ENCODE assay signal across 14 mouse cellular contexts in the genomic region with DNA sequence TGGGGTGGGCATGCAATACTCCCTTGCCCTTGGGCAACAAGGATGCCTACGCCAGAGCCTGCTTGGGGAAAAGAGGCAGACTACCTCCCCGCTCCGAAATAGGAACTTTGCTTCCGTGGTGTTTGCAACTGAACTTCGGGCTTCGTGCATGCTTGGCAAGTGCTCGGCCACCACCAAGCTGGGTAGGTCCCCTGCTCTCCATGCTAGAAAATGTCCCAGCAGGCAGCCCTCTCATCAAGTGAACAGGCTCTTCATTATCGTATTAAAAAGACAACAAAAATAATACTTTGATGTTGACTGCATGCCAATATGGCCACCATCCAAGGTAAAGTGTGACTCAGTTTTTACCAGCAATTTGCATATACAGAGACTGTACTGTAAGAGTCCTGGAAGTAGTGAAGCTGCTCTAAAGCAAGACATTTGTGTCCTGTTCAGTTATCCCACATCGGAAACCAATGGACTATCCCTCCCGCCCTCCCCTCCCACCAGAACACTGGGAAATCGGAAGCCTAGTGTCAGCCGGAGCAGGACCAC. TPM values are rescaled to one million over a fixed set of nuclear protein-coding genes. Genes with fewer than 3 reads are reported as not detected.
A peak's percentile ranks its signal among the peaks of the same experiment; 100 is the strongest.
DNase-seq lines count a peak whose midpoint lies in the region; ATAC-seq lines count a peak whose summit lies in the region.
"Had no signal": no experiment of that assay in that cellular context is flagged by ENCODE, and none has a peak within 500 bp of the region (broad histone marks: within the 10 kb centered on the region; RNA-seq: fewer than 3 reads in every experiment).

No protein-coding gene starts in this region.

- H3K9me3 ChIP-seq in forebrain, embryonic 14.5 days (replicated peaks; ENCODE audit: control insufficient read depth, low read length): no peaks in the 10 kb centered on the region
- H3K9me3 ChIP-seq in forebrain, embryonic 12.5 days: no peaks in the 10 kb centered on the region
- no peaks in the 10 kb centered on the region for H3K9me3 ChIP-seq in hindbrain, embryonic 15.5 days
- no peaks in the 10 kb centered on the region for H3K9me3 ChIP-seq in hindbrain, embryonic 11.5 days (ENCODE audit: control insufficient read depth, low read length)
- no peaks in the 10 kb centered on the region for H3K9me3 ChIP-seq in midbrain, embryonic 15.5 days
- H3K9me3 ChIP-seq in midbrain, embryonic 13.5 days: no peaks in the 10 kb centered on the region
- H3K9me3 ChIP-seq: embryonic facial prominence, embryonic 12.5 days had no signal

- no peaks in the 10 kb centered on the region for H3K27me3 ChIP-seq in forebrain, embryonic 14.5 days (replicated peaks; ENCODE audit: control insufficient read depth, insufficient read depth, low read length)
- H3K27me3 ChIP-seq in forebrain, embryonic 12.5 days: no peaks in the 10 kb centered on the region
- no peaks in the 10 kb centered on the region for H3K27me3 ChIP-seq in hindbrain, embryonic 15.5 days
- H3K27me3 ChIP-seq in hindbrain, embryonic 11.5 days (ENCODE audit: control insufficient read depth, insufficient read depth, low read length): no peaks in the 10 kb centered on the region
- H3K27me3 ChIP-seq in midbrain, embryonic 15.5 days (replicated peaks): no peaks in the 10 kb centered on the region
- H3K27me3 ChIP-seq in midbrain, embryonic 13.5 days: no peaks in the 10 kb centered on the region
- H3K27me3 ChIP-seq: embryonic facial prominence, embryonic 12.5 days had no signal

- no peak overlapping the region for H3K4me3 ChIP-seq in forebrain, embryonic 14.5 days (ENCODE audit: low read depth, low read length)
- no peak overlapping the region for H3K4me3 ChIP-seq in forebrain, embryonic 12.5 days (replicated peaks)
- no peak overlapping the region for H3K4me3 ChIP-seq in hindbrain, embryonic 15.5 days
- no peak overlapping the region for H3K4me3 ChIP-seq in hindbrain, embryonic 11.5 days (ENCODE audit: low read depth, low read length)
- H3K4me3 ChIP-seq in midbrain, embryonic 15.5 days: no peak overlapping the region
- H3K4me3 ChIP-seq in midbrain, embryonic 13.5 days (replicated peaks): no peak overlapping the region
- H3K4me3 ChIP-seq: embryonic facial prominence, embryonic 12.5 days; myocyte had no signal

- no peaks in the 10 kb centered on the region for H3K36me3 ChIP-seq in forebrain, embryonic 14.5 days (ENCODE audit: control insufficient read depth, insufficient read depth, low read length)
- H3K36me3 ChIP-seq in forebrain, embryonic 12.5 days (replicated peaks): no peaks in the 10 kb centered on the region
- H3K36me3 ChIP-seq in hindbrain, embryonic 15.5 days: no peaks in the 10 kb centered on the region
- H3K36me3 ChIP-seq in hindbrain, embryonic 11.5 days (ENCODE audit: control insufficient read depth, insufficient read depth, low read length): no peaks in the 10 kb centered on the region
- H3K36me3 ChIP-seq in midbrain, embryonic 15.5 days (replicated peaks): no peaks in the 10 kb centered on the region
- no peaks in the 10 kb centered on the region for H3K36me3 ChIP-seq in midbrain, embryonic 13.5 days
- H3K36me3 ChIP-seq: embryonic facial prominence, embryonic 12.5 days had no signal

- no peak overlapping the region for H3K9ac ChIP-seq in forebrain, embryonic 14.5 days (ENCODE audit: low read length)
- H3K9ac ChIP-seq in forebrain, embryonic 12.5 days: no peak overlapping the region
- no peak overlapping the region for H3K9ac ChIP-seq in hindbrain, embryonic 15.5 days
- H3K9ac ChIP-seq in hindbrain, embryonic 11.5 days (ENCODE audit: low read depth, low read length): no peak overlapping the region
- no peak overlapping the region for H3K9ac ChIP-seq in midbrain, embryonic 15.5 days
- H3K9ac ChIP-seq in midbrain, embryonic 13.5 days (replicated peaks): no peak overlapping the region
- H3K9ac ChIP-seq: embryonic facial prominence, embryonic 12.5 days had no signal

- 0 out of 2 replicates have a peak overlapping the region, but pooled peaks have one; percentile 48 for H3K27ac ChIP-seq in forebrain, embryonic 14.5 days (ENCODE audit: low read depth, low read length)
- H3K27ac ChIP-seq in forebrain, embryonic 12.5 days: no peak overlapping the region
- H3K27ac ChIP-seq in hindbrain, embryonic 15.5 days (replicated peaks): peak overlapping the region; percentile 32; the same call in 1 of the 2 replicates
- H3K27ac ChIP-seq in hindbrain, embryonic 11.5 days (ENCODE audit: low read depth, low read length): no peak overlapping the region
- peak overlapping the region; percentile 46 for H3K27ac ChIP-seq in midbrain, embryonic 15.5 days
- no peak overlapping the region for H3K27ac ChIP-seq in midbrain, embryonic 13.5 days
- H3K27ac ChIP-seq: embryonic facial prominence, embryonic 12.5 days; macrophage had no signal

- DNase-seq in forebrain, embryonic 14.5 days (ENCODE audit: low spot score): peak; percentile 79
- DNase-seq in hindbrain, embryonic 11.5 days (ENCODE audit: low spot score): no peak
- DNase-seq in lung, postnatal 14 days: peak; percentile 30
- no peak for DNase-seq in spleen, adult 18-20 months
- DNase-seq: B cell, adult 2 months; cerebellum, adult 9-11 months; kidney, postnatal 4 days had no signal

- H3K4me1 ChIP-seq in forebrain, embryonic 14.5 days (ENCODE audit: control insufficient read depth, insufficient read depth, low read length): peaks cover 10% of the 10 kb centered on the region
- H3K4me1 ChIP-seq in forebrain, embryonic 12.5 days: peaks cover 19% of the 10 kb centered on the region
- H3K4me1 ChIP-seq in hindbrain, embryonic 15.5 days (replicated peaks): peaks cover 28% of the 10 kb centered on the region
- H3K4me1 ChIP-seq in hindbrain, embryonic 11.5 days (replicated peaks; ENCODE audit: control insufficient read depth, insufficient read depth, low read length): no peaks in the 10 kb centered on the region
- peaks cover 9% of the 10 kb centered on the region for H3K4me1 ChIP-seq in midbrain, embryonic 15.5 days
- H3K4me1 ChIP-seq in midbrain, embryonic 13.5 days (replicated peaks): peaks cover 19% of the 10 kb centered on the region

- peak; percentile 63 for ATAC-seq in forebrain, embryonic 14.5 days
- ATAC-seq in forebrain, embryonic 12.5 days (ENCODE audit: low FRiP score): no peak
- ATAC-seq in hindbrain, embryonic 15.5 days (ENCODE audit: low FRiP score, low read depth): no peak
- ATAC-seq in hindbrain, embryonic 11.5 days (ENCODE audit: low FRiP score): no peak
- no peak for ATAC-seq in midbrain, embryonic 15.5 days (replicated peaks)
- no peak for ATAC-seq in midbrain, embryonic 13.5 days

- WGBS in forebrain, embryonic 14.5 days: 49% methylated on average over 12 of the region's 12 CpGs
- 83% methylated on average over 12 of the region's 12 CpGs for WGBS in forebrain, embryonic 12.5 days
- WGBS in hindbrain, embryonic 15.5 days: 62% methylated on average over 12 of the region's 12 CpGs
- 88% methylated on average over 12 of the region's 12 CpGs for WGBS in hindbrain, embryonic 11.5 days
- 73% methylated on average over 12 of the region's 12 CpGs for WGBS in midbrain, embryonic 15.5 days
- WGBS in midbrain, embryonic 13.5 days: 84% methylated on average over 12 of the region's 12 CpGs

- peak overlapping the region; percentile 20; the same call in 1 of the 2 replicates for H3K4me2 ChIP-seq in forebrain, embryonic 14.5 days (ENCODE audit: low read length)
- H3K4me2 ChIP-seq in forebrain, embryonic 12.5 days: no peak overlapping the region
- H3K4me2 ChIP-seq in hindbrain, embryonic 15.5 days: no peak overlapping the region
- H3K4me2 ChIP-seq in hindbrain, embryonic 11.5 days (replicated peaks; ENCODE audit: low read depth, low read length): no peak overlapping the region
- H3K4me2 ChIP-seq in midbrain, embryonic 15.5 days: no peak overlapping the region
- no peak overlapping the region for H3K4me2 ChIP-seq in midbrain, embryonic 13.5 days (replicated peaks)
- H3K4me2 ChIP-seq: embryonic facial prominence, embryonic 12.5 days had no signal

RNA-seq across cellular contexts. Expression of gene Kif13a, which starts 41.5 kb away (rescaled TPM):
- 7.1 and 7.5 TPM in 2 replicates for polyA plus RNA-seq in forebrain, embryonic 14.5 days (2014; fragmentation: Nextera tagmentation; extraction: Ambion mirVana)
- 13.0 and 18.5 TPM in 2 replicates for polyA plus RNA-seq in forebrain, embryonic 12.5 days (2016; fragmentation: Nextera tagmentation; extraction: Ambion mirVana)
- 13.0 and 16.9 TPM in 2 replicates for polyA plus RNA-seq in hindbrain, embryonic 15.5 days (2015; fragmentation: Nextera tagmentation; extraction: Ambion mirVana)
- polyA plus RNA-seq in hindbrain, embryonic 11.5 days (2014; fragmentation: Nextera tagmentation; extraction: Ambion mirVana): 14.5 and 17.4 TPM in 2 replicates
- polyA plus RNA-seq in midbrain, embryonic 15.5 days (2015; fragmentation: Nextera tagmentation; extraction: Ambion mirVana): 11.9 and 14.1 TPM in 2 replicates
- 9.6 and 10.1 TPM in 2 replicates for polyA plus RNA-seq in midbrain, embryonic 13.5 days (2015; fragmentation: Nextera tagmentation; extraction: Ambion mirVana)

Comparison
In these comparisons a context has a peak if more than half of its experiments do, and no peak if none do; other contexts are left out.
1. H3K27ac ChIP-seq: peak in forebrain, embryonic 14.5 days (single experiment), hindbrain, embryonic 15.5 days (single experiment) and midbrain, embryonic 15.5 days (single experiment); none in forebrain, embryonic 12.5 days (single experiment), hindbrain, embryonic 11.5 days (single experiment) and midbrain, embryonic 13.5 days (single experiment).
2. DNase-seq: peak in forebrain, embryonic 14.5 days (single experiment) and lung, postnatal 14 days (single experiment); none in hindbrain, embryonic 11.5 days (single experiment) and spleen, adult 18-20 months (0 of 2).